Mouse (Mus musculus) lung, adult 2 months (tissue): ENCODE data around the gene Doc2b.

Experiments used
- CTCF ChIP-seq: fragments of 200-500 bp; IDR thresholded peaks from 2 replicates; pipeline ENCODE4 v1.5.1; 2011; ENCODE audit warnings: mild to moderate bottlenecking, low read length, control low read depth; ENCODE audit not compliant: insufficient read depth
- POLR2A ChIP-seq: fragments of 200-500 bp; IDR thresholded peaks from 2 replicates; pipeline ENCODE4 v1.6.1; 2011; ENCODE audit warnings: low read depth, mild to moderate bottlenecking, control low read depth, low read length, borderline replicate concordance; ENCODE audit errors: extremely low read depth

DNA sequence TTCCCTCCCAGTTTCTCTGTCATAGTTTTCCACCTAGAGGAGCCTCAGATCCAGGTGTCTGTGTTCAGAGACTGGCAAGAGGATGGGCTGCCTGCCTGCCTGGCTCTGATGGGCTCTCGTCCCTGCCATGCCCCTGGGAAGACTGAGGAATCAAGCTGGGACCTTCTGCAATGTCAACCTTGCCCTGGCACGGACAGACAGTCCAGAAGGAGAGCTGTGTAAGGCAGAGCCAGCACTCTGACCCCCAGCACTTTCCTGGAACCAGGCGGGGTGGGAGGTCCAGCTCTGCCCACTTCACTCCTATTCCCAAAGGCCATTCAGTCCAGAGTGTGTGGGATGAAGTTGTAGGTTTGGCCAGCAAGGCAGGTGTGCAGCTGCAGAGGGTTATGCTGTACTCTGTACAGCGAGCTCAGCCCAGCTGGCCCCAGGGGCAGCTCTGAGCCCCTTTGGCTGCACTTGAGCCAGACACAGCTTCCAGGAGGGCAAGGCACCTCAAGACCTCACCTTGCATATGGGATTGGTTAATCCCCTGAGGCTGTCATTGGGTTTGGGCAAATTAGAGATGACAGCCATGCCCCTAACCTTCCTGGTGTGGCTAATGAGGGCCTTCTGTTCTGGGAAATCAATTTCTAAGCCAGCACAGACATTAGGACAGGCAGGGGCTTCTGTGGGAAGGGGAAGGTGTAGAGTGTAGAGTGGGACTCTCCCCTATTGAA, 47.2 kb upstream of the Doc2b start:
- TF ChIP-seq CTCF (no peak), POLR2A (no peak)
